Mouse (Mus musculus): Measurements from ENCODE around the gene Lrp8. TPM values are rescaled to one million over a fixed set of nuclear protein-coding genes. Genes with fewer than 3 reads are reported as not detected.

Lrp8 gene
- polyA plus RNA-seq, 1 experiment from 2014 or later, result 48.3 TPM

GRCm38 (mm10) chr4:107811716-107812330 lies 9.8 kb downstream of the Lrp8 start:
- H3K4me1 ChIP-seq, result peaks cover 54% of the 10 kb centered on the region
- ATAC-seq (ENCODE audit: low FRiP score), result no peak
- no peak overlapping the region for H3K4me3 ChIP-seq (replicated peaks)
- no peaks in the 10 kb centered on the region for H3K27me3 ChIP-seq
- H3K27ac ChIP-seq, result 0 out of 2 replicates have a peak overlapping the region, but pooled peaks have one; percentile 3
- peaks cover 49% of the 10 kb centered on the region for H3K36me3 ChIP-seq (replicated peaks)
- no peaks in the 10 kb centered on the region for H3K9me3 ChIP-seq
- WGBS, result 56% methylated on average over 10 of the region's 10 CpGs
- no peak overlapping the region for H3K4me2 ChIP-seq
- peak overlapping the region; percentile 33; the same call in 1 of the 2 replicates for H3K9ac ChIP-seq

GRCm38 (mm10) chr4:107812336-107812735 lies 10.3 kb downstream of the Lrp8 start:
- no peak for ATAC-seq (ENCODE audit: low FRiP score)
- Histone ChIP-seq H3K27me3 (no peaks in the 10 kb centered on the region), H3K9ac (no peak overlapping the region), H3K4me2 (no peak overlapping the region), H3K4me1 (peaks cover 55% of the 10 kb centered on the region), H3K27ac (peak overlapping the region; percentile 36; the same call in 1 of the 2 replicates), H3K4me3 (replicated peaks) (no peak overlapping the region), H3K9me3 (no peaks in the 10 kb centered on the region), H3K36me3 (replicated peaks) (peaks cover 48% of the 10 kb centered on the region)
- WGBS, result 86% methylated on average over 6 of the region's 6 CpGs

GRCm38 (mm10) chr4:107816459-107816858 lies 14.4 kb downstream of the Lrp8 start:
- no peak overlapping the region for H3K27ac ChIP-seq
- H3K27me3 ChIP-seq, result no peaks in the 10 kb centered on the region
- H3K9ac ChIP-seq, result no peak overlapping the region
- no peak overlapping the region for H3K4me3 ChIP-seq (replicated peaks)
- peaks cover 30% of the 10 kb centered on the region for H3K36me3 ChIP-seq (replicated peaks)
- WGBS, result 94% methylated on average over 4 of the region's 4 CpGs
- peaks cover 77% of the 10 kb centered on the region for H3K4me1 ChIP-seq
- H3K4me2 ChIP-seq, result no peak overlapping the region
- no peaks in the 10 kb centered on the region for H3K9me3 ChIP-seq
- no peak for ATAC-seq (ENCODE audit: low FRiP score)

- ATAC-seq (ENCODE audit: low FRiP score), result peak; percentile 42
- peaks cover 80% of the 10 kb centered on the region for H3K4me1 ChIP-seq
- H3K27me3 ChIP-seq, result no peaks in the 10 kb centered on the region
- peak overlapping the region; percentile 75 for H3K27ac ChIP-seq
- peaks cover 28% of the 10 kb centered on the region for H3K36me3 ChIP-seq (replicated peaks)
- no peaks in the 10 kb centered on the region for H3K9me3 ChIP-seq
- no peak overlapping the region for H3K4me2 ChIP-seq
- no peak overlapping the region for H3K9ac ChIP-seq
- H3K4me3 ChIP-seq (replicated peaks), result no peak overlapping the region
- 46% methylated on average over 6 of the region's 6 CpGs for WGBS
Observed at GRCm38 (mm10) chr4:107817463-107817862, 15.4 kb downstream of the Lrp8 start.

GRCm38 (mm10) chr4:107819990-107820719 lies 18.1 kb downstream of the Lrp8 start:
- peak; percentile 16; the same call in 1 of the 2 replicates for ATAC-seq (ENCODE audit: low FRiP score)
- Histone ChIP-seq H3K36me3 (replicated peaks) (peaks cover 10% of the 10 kb centered on the region; the same call in 1 of the 2 replicates), H3K9me3 (no peaks in the 10 kb centered on the region), H3K27ac (peak overlapping the region; percentile 90), H3K4me2 (no peak overlapping the region), H3K4me1 (peaks cover 95% of the 10 kb centered on the region), H3K9ac (0 out of 2 replicates have a peak overlapping the region, but pooled peaks have one; percentile 9), H3K27me3 (no peaks in the 10 kb centered on the region), H3K4me3 (replicated peaks) (no peak overlapping the region)
- WGBS, result 48% methylated on average over 16 of the region's 16 CpGs

- Histone ChIP-seq H3K4me2 (no peak overlapping the region), H3K36me3 (replicated peaks) (0 out of 2 replicates have a peak, but pooled peaks cover 5% of the 10 kb centered on the region), H3K9me3 (no peaks in the 10 kb centered on the region), H3K9ac (no peak overlapping the region), H3K4me3 (replicated peaks) (no peak overlapping the region), H3K27me3 (no peaks in the 10 kb centered on the region), H3K27ac (peak overlapping the region; percentile 90), H3K4me1 (peaks cover 96% of the 10 kb centered on the region)
- WGBS, result 81% methylated on average over 8 of the region's 8 CpGs
- ATAC-seq (ENCODE audit: low FRiP score), result no peak
Observed at GRCm38 (mm10) chr4:107820856-107821619, 19.0 kb downstream of the Lrp8 start.

- no peaks in the 10 kb centered on the region for H3K27me3 ChIP-seq
- peak; percentile 57 for ATAC-seq (ENCODE audit: low FRiP score)
- no peaks in the 10 kb centered on the region for H3K9me3 ChIP-seq
- H3K4me1 ChIP-seq, result peaks cover 99% of the 10 kb centered on the region
- H3K4me3 ChIP-seq (replicated peaks), result peak overlapping the region; percentile 13; the same call in 1 of the 2 replicates
- H3K36me3 ChIP-seq (replicated peaks), result no peaks in the 10 kb centered on the region
- peak overlapping the region; percentile 90 for H3K27ac ChIP-seq
- peak overlapping the region; percentile 29; the same call in 1 of the 2 replicates for H3K9ac ChIP-seq
- 22% methylated on average over 9 of the region's 9 CpGs for WGBS
- H3K4me2 ChIP-seq, result peak overlapping the region; percentile 42
Observed at GRCm38 (mm10) chr4:107822936-107823411, 20.9 kb downstream of the Lrp8 start.

- Histone ChIP-seq H3K4me1 (peaks cover 100% of the 10 kb centered on the region), H3K4me3 (replicated peaks) (0 out of 2 replicates have a peak overlapping the region, but pooled peaks have one; percentile 13), H3K36me3 (replicated peaks) (no peaks in the 10 kb centered on the region), H3K9me3 (no peaks in the 10 kb centered on the region), H3K4me2 (peak overlapping the region; percentile 42), H3K27me3 (no peaks in the 10 kb centered on the region), H3K9ac (peak overlapping the region; percentile 29; the same call in 1 of the 2 replicates), H3K27ac (peak overlapping the region; percentile 90)
- 18% methylated on average over 11 of the region's 11 CpGs for WGBS
- no peak for ATAC-seq (ENCODE audit: low FRiP score)
Observed at GRCm38 (mm10) chr4:107823511-107823910, 21.4 kb downstream of the Lrp8 start.

- no peak overlapping the region for H3K4me3 ChIP-seq (replicated peaks)
- H3K9ac ChIP-seq, result peak overlapping the region; percentile 30
- 0 out of 2 replicates have a peak, but pooled peaks cover 2% of the 10 kb centered on the region for H3K36me3 ChIP-seq (replicated peaks)
- H3K9me3 ChIP-seq, result no peaks in the 10 kb centered on the region
- no peaks in the 10 kb centered on the region for H3K27me3 ChIP-seq
- 16% methylated on average over 10 of the region's 10 CpGs for WGBS
- peak overlapping the region; percentile 41 for H3K4me2 ChIP-seq
- peak overlapping the region; percentile 89 for H3K27ac ChIP-seq
- ATAC-seq (ENCODE audit: low FRiP score), result peak; percentile 66
- peaks cover 100% of the 10 kb centered on the region for H3K4me1 ChIP-seq
Observed at GRCm38 (mm10) chr4:107828727-107829218, 26.7 kb downstream of the Lrp8 start.

- no peak overlapping the region for H3K4me3 ChIP-seq (replicated peaks)
- no peaks in the 10 kb centered on the region for H3K9me3 ChIP-seq
- H3K36me3 ChIP-seq (replicated peaks), result peaks cover 2% of the 10 kb centered on the region; the same call in 1 of the 2 replicates
- peaks cover 100% of the 10 kb centered on the region for H3K4me1 ChIP-seq
- WGBS, result 45% methylated on average over 2 of the region's 2 CpGs
- H3K9ac ChIP-seq, result peak overlapping the region; percentile 33; the same call in 1 of the 2 replicates
- H3K27ac ChIP-seq, result peak overlapping the region; percentile 89
- H3K27me3 ChIP-seq, result no peaks in the 10 kb centered on the region
- no peak overlapping the region for H3K4me2 ChIP-seq
- ATAC-seq (ENCODE audit: low FRiP score), result no peak; the same call in 1 of the 2 replicates
Observed at GRCm38 (mm10) chr4:107829675-107830074, 27.6 kb downstream of the Lrp8 start.

GRCm38 (mm10) chr4:107830189-107830588 lies 28.1 kb downstream of the Lrp8 start:
- Histone ChIP-seq H3K9ac (peak overlapping the region; percentile 33), H3K9me3 (no peaks in the 10 kb centered on the region), H3K27me3 (no peaks in the 10 kb centered on the region), H3K36me3 (replicated peaks) (peaks cover 2% of the 10 kb centered on the region; the same call in 1 of the 2 replicates), H3K27ac (peak overlapping the region; percentile 89), H3K4me3 (replicated peaks) (no peak overlapping the region), H3K4me2 (peak overlapping the region; percentile 4; the same call in 1 of the 2 replicates), H3K4me1 (peaks cover 100% of the 10 kb centered on the region)
- ATAC-seq (ENCODE audit: low FRiP score), result no peak; the same call in 1 of the 2 replicates
- 68% methylated on average over 10 of the region's 10 CpGs for WGBS

All from forebrain, embryonic 12.5 days (tissue).